Mouse (Mus musculus): ENCODE data around the gene Gemin2. TPM values are rescaled to one million over a fixed set of nuclear protein-coding genes. Genes with fewer than 3 reads are reported as not detected.

Gene Gemin2
- polyA plus RNA-seq, 1 experiment from 2014 or later, result 33.9 TPM

DNA sequence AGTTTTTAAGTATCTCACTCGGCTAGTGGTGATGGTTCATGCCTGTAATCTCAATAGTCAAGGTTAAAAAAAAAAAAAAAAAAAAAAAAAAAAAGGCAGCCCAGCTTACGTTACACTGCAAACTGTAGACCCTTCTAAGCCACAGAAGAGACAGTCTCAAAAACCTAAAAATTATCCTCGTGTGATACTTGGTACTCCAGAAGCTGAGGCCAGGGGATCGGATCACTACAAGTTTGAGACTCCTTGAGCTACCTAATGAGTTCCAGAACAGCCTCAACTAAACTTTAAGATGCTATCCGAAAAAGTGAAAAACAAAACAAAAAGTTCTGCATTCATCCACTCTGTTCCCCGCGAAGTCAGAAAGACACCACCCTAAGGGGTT lies 492 bp upstream of the Gemin2 start:
- peak overlapping the region; percentile 63 for H3K4me3 ChIP-seq (ENCODE audit: low read depth, low read length)
- H3K36me3 ChIP-seq (ENCODE audit: control insufficient read depth, insufficient read depth, low read length), result peaks cover 4% of the 10 kb centered on the region; the same call in 1 of the 2 replicates
- no peak for ATAC-seq (replicated peaks; ENCODE audit: low FRiP score)
- peak overlapping the region; percentile 82 for H3K27ac ChIP-seq (ENCODE audit: low read depth, low read length)
- WGBS, result 2% methylated on average over 7 of the region's 7 CpGs
- peak; percentile 35 for DNase-seq (ENCODE audit: low spot score)
- H3K9ac ChIP-seq (ENCODE audit: low read depth, low read length), result peak overlapping the region; percentile 90
- H3K27me3 ChIP-seq (replicated peaks; ENCODE audit: control insufficient read depth, insufficient read depth, low read length), result no peaks in the 10 kb centered on the region
- H3K9me3 ChIP-seq (ENCODE audit: control insufficient read depth, low read length), result no peaks in the 10 kb centered on the region
- peaks cover 8% of the 10 kb centered on the region for H3K4me1 ChIP-seq (replicated peaks; ENCODE audit: control insufficient read depth, insufficient read depth, low read length)
- H3K4me2 ChIP-seq, result peak overlapping the region; percentile 78

GRCm38 (mm10) chr12:59017970-59018369 lies 4.8 kb downstream of the Gemin2 start:
- H3K9me3 ChIP-seq (ENCODE audit: control insufficient read depth, low read length), result no peaks in the 10 kb centered on the region
- H3K36me3 ChIP-seq (ENCODE audit: control insufficient read depth, insufficient read depth, low read length), result peaks cover 30% of the 10 kb centered on the region
- H3K9ac ChIP-seq (ENCODE audit: low read depth, low read length), result no peak overlapping the region
- no peak for ATAC-seq (replicated peaks; ENCODE audit: low FRiP score)
- H3K4me2 ChIP-seq, result no peak overlapping the region
- no peak overlapping the region for H3K27ac ChIP-seq (ENCODE audit: low read depth, low read length)
- DNase-seq (ENCODE audit: low spot score), result no peak
- H3K27me3 ChIP-seq (replicated peaks; ENCODE audit: control insufficient read depth, insufficient read depth, low read length), result no peaks in the 10 kb centered on the region
- WGBS, result 85% methylated on average over 8 of the region's 8 CpGs
- H3K4me1 ChIP-seq (replicated peaks; ENCODE audit: control insufficient read depth, insufficient read depth, low read length), result 0 out of 2 replicates have a peak, but pooled peaks cover 2% of the 10 kb centered on the region
- no peak overlapping the region for H3K4me3 ChIP-seq (ENCODE audit: low read depth, low read length)

DNA sequence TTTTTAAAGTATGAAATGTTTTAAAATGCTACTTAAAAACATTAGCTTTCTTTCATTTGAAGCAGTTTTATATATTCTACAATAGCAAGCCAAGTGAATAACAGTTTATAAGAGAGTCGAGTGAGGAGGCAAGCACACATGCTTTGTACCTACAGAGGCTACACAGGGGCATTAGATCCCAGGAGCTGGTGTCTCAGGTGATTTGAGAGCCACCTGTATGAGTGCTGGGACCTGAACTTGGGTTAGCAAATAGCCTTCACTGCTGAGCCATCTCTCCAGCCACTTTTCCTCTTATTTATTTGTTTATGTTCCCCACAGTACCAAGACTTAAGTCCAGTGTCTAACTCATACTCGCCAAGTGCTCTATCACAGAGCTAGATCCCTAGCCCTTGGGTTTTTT lies 6.7 kb downstream of the Gemin2 start:
- peaks cover 30% of the 10 kb centered on the region for H3K36me3 ChIP-seq (ENCODE audit: control insufficient read depth, insufficient read depth, low read length)
- no peaks in the 10 kb centered on the region for H3K9me3 ChIP-seq (ENCODE audit: control insufficient read depth, low read length)
- no peak overlapping the region for H3K4me3 ChIP-seq (ENCODE audit: low read depth, low read length)
- H3K4me1 ChIP-seq (replicated peaks; ENCODE audit: control insufficient read depth, insufficient read depth, low read length), result no peaks in the 10 kb centered on the region
- H3K27me3 ChIP-seq (replicated peaks; ENCODE audit: control insufficient read depth, insufficient read depth, low read length), result no peaks in the 10 kb centered on the region
- 92% methylated on average over 2 of the region's 2 CpGs for WGBS
- no peak overlapping the region for H3K4me2 ChIP-seq
- DNase-seq (ENCODE audit: low spot score), result no peak
- no peak for ATAC-seq (replicated peaks; ENCODE audit: low FRiP score)
- no peak overlapping the region for H3K27ac ChIP-seq (ENCODE audit: low read depth, low read length)
- no peak overlapping the region for H3K9ac ChIP-seq (ENCODE audit: low read depth, low read length)

- Histone ChIP-seq H3K4me3 (ENCODE audit: low read depth, low read length) (no peak overlapping the region), H3K9ac (ENCODE audit: low read depth, low read length) (no peak overlapping the region), H3K9me3 (ENCODE audit: control insufficient read depth, low read length) (no peaks in the 10 kb centered on the region), H3K4me2 (no peak overlapping the region), H3K27ac (ENCODE audit: low read depth, low read length) (no peak overlapping the region), H3K27me3 (replicated peaks; ENCODE audit: control insufficient read depth, insufficient read depth, low read length) (no peaks in the 10 kb centered on the region), H3K4me1 (replicated peaks; ENCODE audit: control insufficient read depth, insufficient read depth, low read length) (no peaks in the 10 kb centered on the region), H3K36me3 (ENCODE audit: control insufficient read depth, insufficient read depth, low read length) (peaks cover 32% of the 10 kb centered on the region)
- DNase-seq (ENCODE audit: low spot score) (no peak), ATAC-seq (replicated peaks; ENCODE audit: low FRiP score) (no peak)
- WGBS, result 84% methylated on average over 4 of the region's 4 CpGs
Observed at GRCm38 (mm10) chr12:59021306-59021705, 8.1 kb downstream of the Gemin2 start.

GRCm38 (mm10) chr12:59032101-59032500 lies 18.9 kb downstream of the Gemin2 start:
- H3K4me3 ChIP-seq (ENCODE audit: low read depth, low read length), result no peak overlapping the region
- peaks cover 5% of the 10 kb centered on the region for H3K36me3 ChIP-seq (ENCODE audit: control insufficient read depth, insufficient read depth, low read length)
- H3K9ac ChIP-seq (ENCODE audit: low read depth, low read length), result no peak overlapping the region
- no peaks in the 10 kb centered on the region for H3K27me3 ChIP-seq (replicated peaks; ENCODE audit: control insufficient read depth, insufficient read depth, low read length)
- no peaks in the 10 kb centered on the region for H3K4me1 ChIP-seq (replicated peaks; ENCODE audit: control insufficient read depth, insufficient read depth, low read length)
- 49% methylated on average over 5 of the region's 5 CpGs for WGBS
- H3K9me3 ChIP-seq (ENCODE audit: control insufficient read depth, low read length), result no peaks in the 10 kb centered on the region
- no peak overlapping the region for H3K27ac ChIP-seq (ENCODE audit: low read depth, low read length)
- ATAC-seq (replicated peaks; ENCODE audit: low FRiP score) (peak; percentile 67; the same call in 1 of the 2 replicates), DNase-seq (ENCODE audit: low spot score) (no peak)
- H3K4me2 ChIP-seq, result no peak overlapping the region

DNA sequence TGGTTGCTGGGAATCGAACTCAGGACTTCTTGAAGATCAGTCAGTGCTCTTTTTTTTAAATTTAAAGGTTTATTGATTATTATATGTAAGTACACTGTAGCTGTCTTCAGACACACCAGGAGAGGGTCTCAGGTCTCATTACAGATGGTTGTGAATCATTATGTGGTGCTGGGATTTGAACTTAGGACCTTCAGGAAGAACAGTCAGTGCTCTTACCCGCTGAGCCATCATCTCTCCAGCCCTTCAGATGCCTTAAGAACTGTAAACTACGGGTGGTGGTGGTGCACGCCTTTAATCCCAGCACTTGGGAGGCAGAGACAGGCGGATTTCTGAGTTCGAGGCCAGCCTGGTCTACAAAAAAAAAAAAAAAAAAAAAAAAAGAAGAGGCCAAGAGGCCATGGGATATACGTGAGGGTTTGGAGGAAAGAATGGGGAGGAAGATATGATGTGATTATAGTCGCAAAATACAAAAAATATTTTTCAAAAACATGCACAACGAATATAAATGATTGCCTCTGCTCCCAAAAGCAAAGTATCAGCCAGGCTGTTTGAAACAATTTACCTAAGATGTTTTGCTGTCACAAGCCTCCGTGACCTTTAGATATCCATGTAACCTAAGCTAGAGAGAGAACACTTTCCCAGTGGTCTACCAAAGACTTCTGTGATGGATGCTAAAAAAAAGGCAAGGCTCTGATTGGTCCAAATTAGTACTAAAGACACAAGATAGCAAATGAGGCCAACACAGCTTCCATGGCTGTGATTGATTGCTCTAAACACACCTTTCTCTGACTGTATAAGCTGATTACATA lies 26.2 kb downstream of the Gemin2 start:
- Histone ChIP-seq H3K9ac (ENCODE audit: low read depth, low read length) (no peak overlapping the region), H3K9me3 (ENCODE audit: control insufficient read depth, low read length) (no peaks in the 10 kb centered on the region), H3K4me3 (ENCODE audit: low read depth, low read length) (no peak overlapping the region), H3K4me1 (replicated peaks; ENCODE audit: control insufficient read depth, insufficient read depth, low read length) (no peaks in the 10 kb centered on the region), H3K4me2 (peak overlapping the region; percentile 47), H3K27me3 (replicated peaks; ENCODE audit: control insufficient read depth, insufficient read depth, low read length) (no peaks in the 10 kb centered on the region), H3K27ac (ENCODE audit: low read depth, low read length) (peak overlapping the region; percentile 87; the same call in 1 of the 2 replicates), H3K36me3 (ENCODE audit: control insufficient read depth, insufficient read depth, low read length) (peaks cover 2% of the 10 kb centered on the region; the same call in 1 of the 2 replicates)
- DNase-seq (ENCODE audit: low spot score) (no peak), ATAC-seq (replicated peaks; ENCODE audit: low FRiP score) (no peak)
- 62% methylated on average over 10 of the region's 10 CpGs for WGBS

DNA sequence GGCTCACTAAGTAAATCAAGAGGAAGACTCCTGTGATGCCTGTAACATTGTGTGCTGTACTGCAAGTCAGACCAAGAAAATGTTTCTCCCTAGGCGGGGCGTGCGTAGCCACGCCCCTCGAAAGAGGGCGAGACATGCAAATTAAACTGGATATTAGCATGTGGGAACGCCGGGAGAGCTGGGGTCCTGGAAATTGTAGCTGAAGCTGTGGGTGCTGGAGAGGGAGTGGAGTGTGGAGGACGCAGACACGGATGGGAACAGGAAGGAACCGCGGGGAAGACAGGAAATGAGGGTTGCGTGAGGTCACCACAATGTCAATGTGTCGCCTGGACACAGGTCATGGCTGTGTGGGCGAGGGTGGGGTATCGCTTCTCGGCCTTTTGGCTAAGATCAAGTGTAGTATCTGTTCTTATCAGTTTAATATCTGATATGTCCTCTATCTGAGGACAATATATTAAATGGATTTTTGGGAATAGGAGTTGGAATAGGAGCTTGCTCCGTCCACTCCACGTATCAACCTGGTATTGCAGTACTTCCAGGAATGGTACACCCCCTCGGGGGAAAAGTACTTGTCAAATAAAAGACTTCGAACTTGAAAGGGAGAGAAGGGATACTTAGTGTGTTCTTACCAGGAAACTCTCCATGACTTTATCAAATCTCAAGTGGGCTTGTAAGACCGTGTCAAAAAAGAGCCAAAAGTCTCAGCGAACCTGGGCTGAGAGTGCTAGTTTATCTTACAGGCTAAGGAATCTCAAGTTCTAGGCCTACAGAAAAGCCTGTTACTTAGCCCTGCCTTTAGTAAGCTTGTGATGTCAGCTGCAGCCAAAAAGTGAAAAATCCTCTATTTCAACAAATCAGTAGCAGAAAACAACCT lies 27.0 kb downstream of the Gemin2 start:
- H3K4me3 ChIP-seq (ENCODE audit: low read depth, low read length), result no peak overlapping the region
- DNase-seq (ENCODE audit: low spot score) (peak; percentile 84), ATAC-seq (replicated peaks; ENCODE audit: low FRiP score) (peak; percentile 93)
- H3K4me1 ChIP-seq (replicated peaks; ENCODE audit: control insufficient read depth, insufficient read depth, low read length), result no peaks in the 10 kb centered on the region
- H3K27ac ChIP-seq (ENCODE audit: low read depth, low read length), result peak overlapping the region; percentile 87
- H3K4me2 ChIP-seq, result peak overlapping the region; percentile 47
- no peaks in the 10 kb centered on the region for H3K27me3 ChIP-seq (replicated peaks; ENCODE audit: control insufficient read depth, insufficient read depth, low read length)
- H3K9ac ChIP-seq (ENCODE audit: low read depth, low read length), result peak overlapping the region; percentile 63; the same call in 1 of the 2 replicates
- H3K36me3 ChIP-seq (ENCODE audit: control insufficient read depth, insufficient read depth, low read length), result peaks cover 2% of the 10 kb centered on the region; the same call in 1 of the 2 replicates
- 2% methylated on average over 23 of the region's 23 CpGs for WGBS
- H3K9me3 ChIP-seq (ENCODE audit: control insufficient read depth, low read length), result no peaks in the 10 kb centered on the region

DNA sequence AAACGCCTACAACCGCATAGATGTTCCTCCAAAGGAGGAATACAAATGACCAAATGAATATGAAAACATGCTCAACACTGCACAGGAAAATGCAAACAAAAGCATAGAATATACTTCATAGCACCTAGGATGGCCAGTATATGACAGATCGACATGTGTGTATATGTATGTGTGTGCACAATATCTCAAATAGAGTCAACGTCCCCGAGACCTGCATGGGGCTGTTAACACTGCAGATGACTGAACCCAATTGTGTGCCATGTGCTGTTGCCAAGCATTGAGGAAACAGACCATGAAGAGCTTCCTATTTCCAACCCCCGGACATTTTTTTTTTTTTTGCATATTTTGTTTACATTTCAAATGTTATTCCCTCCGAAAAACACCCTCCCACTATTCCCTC lies 27.7 kb downstream of the Gemin2 start:
- DNase-seq (ENCODE audit: low spot score), result no peak
- Histone ChIP-seq H3K27ac (ENCODE audit: low read depth, low read length) (peak overlapping the region; percentile 23), H3K9ac (ENCODE audit: low read depth, low read length) (no peak overlapping the region)

More for the DNA sequence above, 27.7 kb downstream of the Gemin2 start:
- H3K4me2 ChIP-seq, result no peak overlapping the region
- 16% methylated on average over 7 of the region's 7 CpGs for WGBS
- peak; percentile 61 for ATAC-seq (replicated peaks; ENCODE audit: low FRiP score)
- no peaks in the 10 kb centered on the region for H3K4me1 ChIP-seq (replicated peaks; ENCODE audit: control insufficient read depth, insufficient read depth, low read length)
- H3K27me3 ChIP-seq (replicated peaks; ENCODE audit: control insufficient read depth, insufficient read depth, low read length), result no peaks in the 10 kb centered on the region
- no peaks in the 10 kb centered on the region for H3K9me3 ChIP-seq (ENCODE audit: control insufficient read depth, low read length)
- H3K36me3 ChIP-seq (ENCODE audit: control insufficient read depth, insufficient read depth, low read length), result peaks cover 4% of the 10 kb centered on the region; the same call in 1 of the 2 replicates
- H3K4me3 ChIP-seq (ENCODE audit: low read depth, low read length), result no peak overlapping the region
